Mouse (Mus musculus) forebrain, embryonic 13.5 days (tissue): Measurements from ENCODE around the gene Taf1b. TPM values are rescaled to one million over a fixed set of nuclear protein-coding genes. Genes with fewer than 3 reads are reported as not detected.

Experiments used
- ATAC-seq: fragments of 200-750 bp; cut with Nextera tagmentation; 2 replicates; pipeline ENCODE4 v1.8.0; 2017
- H3K27ac ChIP-seq: fragments of 300-500 bp; sonication (generic); 2 replicates; pipeline ENCODE4 v1.5.1; 2015; ENCODE audit warnings: inconsistent platforms, mild to moderate bottlenecking, moderate library complexity
- H3K27me3 ChIP-seq: fragments of 300-500 bp; sonication (generic); 2 replicates; pipeline ENCODE4 v1.6.1; 2015; ENCODE audit warnings: mild to moderate bottlenecking, inconsistent platforms
- H3K36me3 ChIP-seq: fragments of 300-500 bp; sonication (generic); 2 replicates; pipeline ENCODE4 v1.6.1; 2015; ENCODE audit warnings: mild to moderate bottlenecking, inconsistent platforms; ENCODE audit not compliant: poor library complexity, severe bottlenecking
- H3K4me1 ChIP-seq: fragments of 300-500 bp; sonication (generic); 2 replicates; pipeline ENCODE4 v1.6.1; 2015; ENCODE audit warnings: inconsistent platforms
- H3K4me2 ChIP-seq: fragments of 300-500 bp; sonication (generic); 2 replicates; pipeline ENCODE4 v1.6.1; 2015; ENCODE audit warnings: inconsistent platforms, mild to moderate bottlenecking, moderate library complexity
- H3K4me3 ChIP-seq: fragments of 300-500 bp; sonication (generic); 2 replicates; pipeline ENCODE4 v1.5.1; 2015; ENCODE audit warnings: mild to moderate bottlenecking, inconsistent platforms
- H3K9ac ChIP-seq: fragments of 300-500 bp; sonication (generic); 2 replicates; pipeline ENCODE4 v1.6.1; 2015; ENCODE audit warnings: mild to moderate bottlenecking, inconsistent platforms
- H3K9me3 ChIP-seq: fragments of 300-500 bp; sonication (generic); replicated peaks from 2 replicates; pipeline ENCODE4 v1.6.1; 2016; ENCODE audit warnings: inconsistent platforms
- WGBS: fragments of 180-500 bp; shearing (Covaris S2); methylation state at CpG from one replicate; pipeline ENCODE4 v1.1.7; 2015; 5-methylcytosine and 5-hydroxymethylcytosine counted together
- polyA plus RNA-seq: library from polyadenylated mRNA; unstranded; fragments of >200 nt; fragmentation: Nextera tagmentation; extraction: Ambion mirVana; gene quantifications from 2 replicates; pipeline ENCODE4 v1.2.1, GENCODE M21; 2015

Gene Taf1b
- polyA plus RNA-seq, 1 experiment from 2014 or later, result 33.4 TPM

- Histone ChIP-seq H3K9me3 (no peaks in the 10 kb centered on the region), H3K36me3 (no peaks in the 10 kb centered on the region), H3K27me3 (no peaks in the 10 kb centered on the region), H3K9ac (no peak overlapping the region), H3K4me1 (no peaks in the 10 kb centered on the region), H3K4me2 (no peak overlapping the region), H3K27ac (no peak overlapping the region), H3K4me3 (no peak overlapping the region)
- WGBS, result 74% methylated on average over 7 of the region's 7 CpGs
- no peak for ATAC-seq
Measured at GRCm38 (mm10) chr12:24586193-24586592, 88.0 kb downstream of the Taf1b start.

- no peak overlapping the region for H3K27ac ChIP-seq
- 81% methylated on average over 7 of the region's 7 CpGs for whole genome bisulfite sequencing
- no peak for ATAC-seq
Measured at GRCm38 (mm10) chr12:24590371-24590770, 92.2 kb downstream of the Taf1b start.

GRCm38 (mm10) chr12:24592055-24592454 is 93.9 kb downstream of the Taf1b start:
- no peak overlapping the region for H3K27ac ChIP-seq
- no peak for ATAC-seq
- no peak overlapping the region for H3K4me2 ChIP-seq
- H3K4me1 ChIP-seq, result peaks cover 4% of the 10 kb centered on the region; the same call in 1 of the 2 replicates
- H3K9me3 ChIP-seq, result no peaks in the 10 kb centered on the region
- H3K4me3 ChIP-seq, result no peak overlapping the region
- no peaks in the 10 kb centered on the region for H3K36me3 ChIP-seq
- 82% methylated on average over 9 of the region's 9 CpGs for WGBS
- no peaks in the 10 kb centered on the region for H3K27me3 ChIP-seq
- H3K9ac ChIP-seq, result no peak overlapping the region

More at GRCm38 (mm10) chr12:24590371-24590770, 92.2 kb downstream of the Taf1b start:
- Histone ChIP-seq H3K36me3 (no peaks in the 10 kb centered on the region), H3K27me3 (no peaks in the 10 kb centered on the region), H3K4me2 (no peak overlapping the region), H3K9me3 (no peaks in the 10 kb centered on the region), H3K4me3 (no peak overlapping the region), H3K9ac (no peak overlapping the region), H3K4me1 (peaks cover 4% of the 10 kb centered on the region; the same call in 1 of the 2 replicates)

GRCm38 (mm10) chr12:24592956-24593672 is 95.0 kb downstream of the Taf1b start:
- ATAC-seq, result no peak
- Histone ChIP-seq H3K4me3 (no peak overlapping the region), H3K4me2 (peak overlapping the region; percentile 32), H3K9ac (no peak overlapping the region), H3K27me3 (no peaks in the 10 kb centered on the region), H3K4me1 (peaks cover 4% of the 10 kb centered on the region; the same call in 1 of the 2 replicates), H3K9me3 (no peaks in the 10 kb centered on the region), H3K36me3 (no peaks in the 10 kb centered on the region), H3K27ac (no peak overlapping the region)
- 25% methylated on average over 22 of the region's 22 CpGs for WGBS

- Histone ChIP-seq H3K4me2 (no peak overlapping the region), H3K4me3 (no peak overlapping the region), H3K27me3 (no peaks in the 10 kb centered on the region), H3K9ac (no peak overlapping the region), H3K36me3 (no peaks in the 10 kb centered on the region), H3K27ac (no peak overlapping the region), H3K9me3 (no peaks in the 10 kb centered on the region), H3K4me1 (peaks cover 4% of the 10 kb centered on the region; the same call in 1 of the 2 replicates)
- ATAC-seq, result no peak
- WGBS, result 86% methylated on average over 6 of the region's 6 CpGs
Measured at GRCm38 (mm10) chr12:24597376-24597775, 99.2 kb downstream of the Taf1b start.

GRCm38 (mm10) chr12:24599366-24599895 is 101.3 kb downstream of the Taf1b start:
- no peak overlapping the region for H3K9ac ChIP-seq
- no peak overlapping the region for H3K4me3 ChIP-seq
- H3K27ac ChIP-seq, result no peak overlapping the region
- no peak overlapping the region for H3K4me2 ChIP-seq
- H3K36me3 ChIP-seq, result no peaks in the 10 kb centered on the region
- 63% methylated on average over 8 of the region's 8 CpGs for WGBS
- no peak for ATAC-seq
- H3K27me3 ChIP-seq, result no peaks in the 10 kb centered on the region
- no peaks in the 10 kb centered on the region for H3K9me3 ChIP-seq
- no peaks in the 10 kb centered on the region for H3K4me1 ChIP-seq

- Histone ChIP-seq H3K9ac (no peak overlapping the region), H3K27me3 (no peaks in the 10 kb centered on the region), H3K4me2 (no peak overlapping the region), H3K27ac (no peak overlapping the region), H3K36me3 (no peaks in the 10 kb centered on the region), H3K4me1 (no peaks in the 10 kb centered on the region), H3K9me3 (no peaks in the 10 kb centered on the region), H3K4me3 (no peak overlapping the region)
- 88% methylated on average over 7 of the region's 7 CpGs for WGBS
- ATAC-seq, result no peak
Measured at GRCm38 (mm10) chr12:24600074-24600473, 101.9 kb downstream of the Taf1b start.

- Histone ChIP-seq H3K27ac (no peak overlapping the region), H3K4me3 (no peak overlapping the region), H3K4me2 (no peak overlapping the region), H3K27me3 (no peaks in the 10 kb centered on the region), H3K4me1 (0 out of 2 replicates have a peak, but pooled peaks cover 3% of the 10 kb centered on the region), H3K36me3 (no peaks in the 10 kb centered on the region), H3K9me3 (no peaks in the 10 kb centered on the region), H3K9ac (no peak overlapping the region)
- peak; percentile 88 for ATAC-seq
- 3% methylated on average over 9 of the region's 9 CpGs for WGBS
Measured at GRCm38 (mm10) chr12:24600806-24601205, 102.6 kb downstream of the Taf1b start.

GRCm38 (mm10) chr12:24603266-24603665 is 105.1 kb downstream of the Taf1b start:
- Histone ChIP-seq H3K36me3 (no peaks in the 10 kb centered on the region), H3K9ac (no peak overlapping the region), H3K9me3 (no peaks in the 10 kb centered on the region), H3K27me3 (no peaks in the 10 kb centered on the region), H3K4me3 (no peak overlapping the region), H3K4me2 (no peak overlapping the region), H3K27ac (no peak overlapping the region), H3K4me1 (peaks cover 10% of the 10 kb centered on the region; the same call in 1 of the 2 replicates)
- WGBS, result 38% methylated on average over 2 of the region's 2 CpGs
- no peak for ATAC-seq

GRCm38 (mm10) chr12:24606166-24606565 is 108.0 kb downstream of the Taf1b start:
- H3K36me3 ChIP-seq, result no peaks in the 10 kb centered on the region
- H3K9ac ChIP-seq, result no peak overlapping the region
- ATAC-seq, result no peak
- H3K4me2 ChIP-seq, result no peak overlapping the region
- WGBS, result 32% methylated on average over 10 of the region's 10 CpGs
- no peak overlapping the region for H3K27ac ChIP-seq
- no peaks in the 10 kb centered on the region for H3K9me3 ChIP-seq
- H3K4me1 ChIP-seq, result peaks cover 10% of the 10 kb centered on the region; the same call in 1 of the 2 replicates
- H3K4me3 ChIP-seq, result no peak overlapping the region
- H3K27me3 ChIP-seq, result no peaks in the 10 kb centered on the region
